Mouse (Mus musculus): ENCODE data around the gene 4930404H24Rik. TPM values are rescaled to one million over a fixed set of nuclear protein-coding genes. Genes with fewer than 3 reads are reported as not detected.

Gene 4930404H24Rik
- polyA plus RNA-seq, 1 experiment from 2014 or later, result not detected

DNA sequence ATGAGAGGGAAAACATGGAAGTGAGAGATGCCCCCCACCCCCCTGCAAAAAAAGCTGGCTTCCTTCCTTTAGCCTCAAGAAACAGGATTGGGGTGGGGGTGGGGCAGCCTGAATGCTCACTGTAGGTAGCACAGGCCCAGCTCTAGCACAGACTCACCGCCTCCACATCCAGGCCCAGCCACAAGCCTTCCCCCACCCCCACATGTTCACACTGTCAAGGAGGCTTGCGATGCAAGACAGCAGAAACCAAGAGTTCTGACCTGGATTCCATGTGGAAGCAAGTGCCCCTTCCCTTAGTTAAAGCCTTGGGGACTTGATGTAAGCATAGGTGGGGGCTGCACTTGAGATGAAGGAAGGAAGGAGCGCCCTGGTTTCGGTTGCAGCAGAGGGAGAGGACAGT is 22.8 kb upstream of the 4930404H24Rik start:
- Histone ChIP-seq H3K4me3 (ENCODE audit: low read depth, low read length) (no peak overlapping the region), H3K9ac (ENCODE audit: low read depth, low read length) (no peak overlapping the region), H3K9me3 (ENCODE audit: control insufficient read depth, low read length) (no peaks in the 10 kb centered on the region), H3K27me3 (ENCODE audit: control insufficient read depth, insufficient read depth, low read length) (no peaks in the 10 kb centered on the region), H3K4me2 (replicated peaks; ENCODE audit: low read depth, low read length) (no peak overlapping the region), H3K4me1 (replicated peaks; ENCODE audit: control insufficient read depth, insufficient read depth, low read length) (peaks cover 3% of the 10 kb centered on the region; the same call in 1 of the 2 replicates), H3K27ac (ENCODE audit: low read depth, low read length) (peak overlapping the region; percentile 55; the same call in 1 of the 2 replicates), H3K36me3 (ENCODE audit: control insufficient read depth, insufficient read depth, low read length) (no peaks in the 10 kb centered on the region)
- ATAC-seq (ENCODE audit: low FRiP score) (no peak), DNase-seq (ENCODE audit: low spot score) (peak; percentile 24)
- 39% methylated on average over 4 of the region's 4 CpGs for WGBS

DNA sequence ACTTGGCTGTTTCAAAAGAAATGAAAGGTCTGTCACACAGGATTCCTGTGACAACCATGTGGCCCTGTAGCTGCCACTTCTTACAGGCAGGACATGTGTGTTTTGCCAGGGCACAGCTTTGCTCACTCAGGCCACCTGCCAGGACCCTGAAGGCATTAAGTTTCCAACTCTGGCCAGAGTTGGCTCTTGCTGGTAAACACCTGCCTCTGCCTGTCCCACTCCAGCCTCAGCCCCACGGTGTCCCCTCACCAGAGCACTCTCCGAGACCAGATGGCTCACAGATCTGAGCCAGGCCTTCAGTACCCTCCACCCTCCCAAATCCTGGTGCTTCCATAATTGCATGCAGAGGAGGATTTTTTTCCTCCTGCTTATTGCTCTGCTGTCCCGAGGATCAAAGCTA is 21.6 kb upstream of the 4930404H24Rik start:
- H3K27me3 ChIP-seq (ENCODE audit: control insufficient read depth, insufficient read depth, low read length), result no peaks in the 10 kb centered on the region
- H3K4me2 ChIP-seq (replicated peaks; ENCODE audit: low read depth, low read length), result no peak overlapping the region
- H3K36me3 ChIP-seq (ENCODE audit: control insufficient read depth, insufficient read depth, low read length), result no peaks in the 10 kb centered on the region
- ATAC-seq (ENCODE audit: low FRiP score), result no peak
- no peaks in the 10 kb centered on the region for H3K9me3 ChIP-seq (ENCODE audit: control insufficient read depth, low read length)
- no peak overlapping the region for H3K9ac ChIP-seq (ENCODE audit: low read depth, low read length)
- H3K4me3 ChIP-seq (ENCODE audit: low read depth, low read length), result no peak overlapping the region
- no peak for DNase-seq (ENCODE audit: low spot score)
- H3K27ac ChIP-seq (ENCODE audit: low read depth, low read length), result no peak overlapping the region
- peaks cover 3% of the 10 kb centered on the region; the same call in 1 of the 2 replicates for H3K4me1 ChIP-seq (replicated peaks; ENCODE audit: control insufficient read depth, insufficient read depth, low read length)
- WGBS, result 50% methylated on average over 3 of the region's 3 CpGs

DNA sequence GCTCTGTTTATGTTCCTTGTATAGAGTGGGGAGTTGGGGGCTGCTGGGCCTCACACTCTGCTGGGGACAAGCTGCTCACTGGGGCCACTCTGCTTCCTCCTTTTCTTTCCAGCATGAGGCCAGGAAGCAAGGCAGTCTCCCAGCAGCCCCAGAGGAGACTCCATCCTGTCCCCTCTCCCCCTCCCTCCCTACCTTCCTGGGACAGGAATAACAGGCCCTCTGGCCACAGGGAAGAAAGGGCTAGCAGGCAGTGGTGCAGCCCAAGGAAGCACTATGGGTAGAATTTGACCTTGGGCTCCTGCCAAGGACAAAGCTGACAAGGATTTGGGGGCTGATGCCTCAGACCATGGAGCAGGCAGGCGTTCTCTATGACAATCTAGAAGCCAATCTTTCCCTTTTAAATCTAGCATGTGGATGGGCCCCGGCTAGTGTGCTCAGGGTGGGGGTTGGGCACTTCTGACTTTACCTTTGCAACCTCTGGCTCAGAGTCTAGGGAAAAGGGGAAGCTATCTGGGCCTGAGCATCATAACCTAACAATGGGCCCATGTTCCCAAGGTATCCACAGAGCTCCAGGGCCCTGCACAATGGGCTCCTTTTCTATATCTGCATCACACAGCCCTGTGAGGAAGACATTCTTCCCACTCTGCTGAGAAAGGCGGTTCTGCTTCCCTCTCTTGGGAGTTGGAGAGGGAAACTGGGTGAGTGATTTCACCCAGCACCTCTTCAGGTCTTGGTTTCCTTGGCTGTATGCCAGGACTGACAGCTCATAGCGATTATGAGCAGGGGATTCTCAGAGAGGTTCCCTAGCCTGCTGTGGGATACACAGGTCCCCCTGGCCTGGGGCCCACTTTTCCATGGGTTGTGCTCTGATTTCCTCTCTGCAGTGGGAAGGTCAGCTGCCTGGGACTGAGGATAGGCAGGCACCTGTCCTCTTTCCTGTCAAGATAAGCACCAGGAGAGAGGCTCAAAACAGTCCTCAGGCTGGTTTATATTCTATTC is 17.2 kb upstream of the 4930404H24Rik start:
- no peaks in the 10 kb centered on the region for H3K36me3 ChIP-seq (ENCODE audit: control insufficient read depth, insufficient read depth, low read length)
- ATAC-seq (ENCODE audit: low FRiP score), result no peak
- WGBS, result 49% methylated on average over 4 of the region's 4 CpGs
- no peaks in the 10 kb centered on the region; the same call in 1 of the 2 replicates for H3K4me1 ChIP-seq (replicated peaks; ENCODE audit: control insufficient read depth, insufficient read depth, low read length)
- no peaks in the 10 kb centered on the region for H3K9me3 ChIP-seq (ENCODE audit: control insufficient read depth, low read length)
- no peak overlapping the region for H3K27ac ChIP-seq (ENCODE audit: low read depth, low read length)
- H3K4me3 ChIP-seq (ENCODE audit: low read depth, low read length), result no peak overlapping the region
- no peak overlapping the region for H3K4me2 ChIP-seq (replicated peaks; ENCODE audit: low read depth, low read length)
- no peak for DNase-seq (ENCODE audit: low spot score)
- H3K9ac ChIP-seq (ENCODE audit: low read depth, low read length), result no peak overlapping the region
- no peaks in the 10 kb centered on the region for H3K27me3 ChIP-seq (ENCODE audit: control insufficient read depth, insufficient read depth, low read length)

DNA sequence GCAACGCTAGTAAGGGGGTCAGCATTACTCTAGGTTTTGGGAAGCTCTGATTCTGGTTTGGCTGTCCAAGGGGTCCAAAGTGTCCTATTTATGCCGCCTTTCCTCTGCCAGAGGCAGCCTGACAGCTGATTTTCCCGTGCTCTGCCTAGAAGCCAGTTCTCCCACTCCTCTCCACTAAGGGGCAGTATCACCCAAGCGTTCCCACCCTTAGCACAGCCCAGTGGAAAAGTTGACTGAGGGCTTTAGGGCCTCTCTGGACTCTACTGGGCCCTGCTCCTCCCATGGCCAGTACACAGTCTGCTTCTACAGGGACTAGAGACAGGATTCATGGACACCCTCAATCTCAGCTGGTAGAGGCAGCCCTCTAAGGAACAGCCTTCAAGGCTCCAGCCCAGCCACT is 14.0 kb upstream of the 4930404H24Rik start:
- peaks cover 6% of the 10 kb centered on the region for H3K4me1 ChIP-seq (replicated peaks; ENCODE audit: control insufficient read depth, insufficient read depth, low read length)

DNA sequence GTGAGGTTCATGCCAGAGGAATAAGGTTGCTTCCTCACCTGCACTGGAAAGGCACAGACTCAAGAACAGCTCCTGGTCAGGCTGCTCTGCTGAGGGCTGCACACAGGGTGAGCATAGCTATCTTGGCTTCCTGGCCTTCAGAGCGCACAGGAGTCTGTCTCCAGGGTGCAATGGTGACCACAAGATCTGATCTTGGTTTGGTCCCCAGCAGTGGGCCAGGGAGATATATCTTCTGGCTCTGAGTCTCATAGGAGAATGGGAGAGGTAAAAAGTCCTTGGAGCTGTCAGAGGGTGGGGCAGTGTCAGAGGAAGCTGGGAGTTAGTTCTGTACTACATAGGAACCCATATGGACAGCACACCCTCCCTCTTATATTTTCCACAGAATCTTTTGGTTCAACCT is 13.1 kb upstream of the 4930404H24Rik start:
- Histone ChIP-seq H3K27me3 (ENCODE audit: control insufficient read depth, insufficient read depth, low read length) (no peaks in the 10 kb centered on the region), H3K9me3 (ENCODE audit: control insufficient read depth, low read length) (no peaks in the 10 kb centered on the region), H3K4me3 (ENCODE audit: low read depth, low read length) (no peak overlapping the region), H3K4me1 (replicated peaks; ENCODE audit: control insufficient read depth, insufficient read depth, low read length) (peaks cover 9% of the 10 kb centered on the region), H3K36me3 (ENCODE audit: control insufficient read depth, insufficient read depth, low read length) (no peaks in the 10 kb centered on the region), H3K4me2 (replicated peaks; ENCODE audit: low read depth, low read length) (no peak overlapping the region), H3K9ac (ENCODE audit: low read depth, low read length) (no peak overlapping the region), H3K27ac (ENCODE audit: low read depth, low read length) (no peak overlapping the region)
- ATAC-seq (ENCODE audit: low FRiP score), result no peak
- 86% methylated on average over 1 of the region's 1 CpGs for WGBS
- no peak for DNase-seq (ENCODE audit: low spot score)

More for the DNA sequence above, 14.0 kb upstream of the 4930404H24Rik start:
- H3K27me3 ChIP-seq (ENCODE audit: control insufficient read depth, insufficient read depth, low read length), result no peaks in the 10 kb centered on the region
- no peak overlapping the region for H3K27ac ChIP-seq (ENCODE audit: low read depth, low read length)
- DNase-seq (ENCODE audit: low spot score) (peak; percentile 82), ATAC-seq (ENCODE audit: low FRiP score) (peak; percentile 65)
- no peaks in the 10 kb centered on the region for H3K36me3 ChIP-seq (ENCODE audit: control insufficient read depth, insufficient read depth, low read length)
- H3K4me3 ChIP-seq (ENCODE audit: low read depth, low read length), result no peak overlapping the region
- WGBS, result 10% methylated on average over 4 of the region's 4 CpGs
- no peak overlapping the region for H3K9ac ChIP-seq (ENCODE audit: low read depth, low read length)
- H3K9me3 ChIP-seq (ENCODE audit: control insufficient read depth, low read length), result no peaks in the 10 kb centered on the region
- no peak overlapping the region for H3K4me2 ChIP-seq (replicated peaks; ENCODE audit: low read depth, low read length)

DNA sequence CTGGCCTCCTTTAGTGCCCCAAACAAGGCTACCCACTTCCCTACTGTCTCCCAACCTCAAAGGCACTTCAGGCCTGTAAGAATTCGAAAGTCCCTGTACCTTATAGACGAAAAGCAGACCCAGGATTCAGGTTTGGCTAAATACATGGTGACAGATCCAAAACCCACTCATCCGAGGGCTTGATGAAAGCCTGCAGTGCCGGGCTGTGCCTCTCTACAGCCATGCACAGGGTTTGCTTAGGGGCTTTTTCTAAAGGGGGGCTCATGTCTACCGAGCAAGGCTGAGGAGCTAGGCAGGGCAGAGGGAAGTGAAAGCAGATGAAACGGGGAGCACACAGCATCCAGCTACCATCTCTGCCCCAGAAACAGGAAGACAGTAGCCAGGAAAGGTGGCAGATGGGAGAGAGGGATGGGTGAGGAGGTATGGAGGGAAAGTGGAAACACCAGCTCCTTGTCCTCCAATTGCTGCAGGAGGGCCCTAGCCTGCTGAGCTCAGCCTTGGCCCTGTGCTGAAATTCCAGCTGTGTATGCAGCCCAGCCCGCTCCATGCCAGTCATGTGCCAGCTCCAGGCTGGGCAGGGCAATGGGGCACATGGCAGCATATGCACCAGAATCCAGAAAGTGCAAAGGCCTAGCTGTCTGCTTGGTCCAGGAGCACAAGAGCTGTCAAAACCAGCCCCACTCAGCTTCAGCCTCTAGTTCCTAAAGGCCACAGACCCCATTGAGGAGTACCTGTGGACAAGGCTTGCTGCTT is 11.3 kb upstream of the 4930404H24Rik start:
- ATAC-seq (ENCODE audit: low FRiP score) (no peak), DNase-seq (ENCODE audit: low spot score) (no peak)
- 77% methylated on average over 7 of the region's 7 CpGs for WGBS
- Histone ChIP-seq H3K27me3 (ENCODE audit: control insufficient read depth, insufficient read depth, low read length) (no peaks in the 10 kb centered on the region), H3K4me1 (replicated peaks; ENCODE audit: control insufficient read depth, insufficient read depth, low read length) (peaks cover 9% of the 10 kb centered on the region), H3K36me3 (ENCODE audit: control insufficient read depth, insufficient read depth, low read length) (no peaks in the 10 kb centered on the region), H3K27ac (ENCODE audit: low read depth, low read length) (no peak overlapping the region), H3K9me3 (ENCODE audit: control insufficient read depth, low read length) (no peaks in the 10 kb centered on the region), H3K9ac (ENCODE audit: low read depth, low read length) (no peak overlapping the region), H3K4me3 (ENCODE audit: low read depth, low read length) (no peak overlapping the region), H3K4me2 (replicated peaks; ENCODE audit: low read depth, low read length) (no peak overlapping the region)

DNA sequence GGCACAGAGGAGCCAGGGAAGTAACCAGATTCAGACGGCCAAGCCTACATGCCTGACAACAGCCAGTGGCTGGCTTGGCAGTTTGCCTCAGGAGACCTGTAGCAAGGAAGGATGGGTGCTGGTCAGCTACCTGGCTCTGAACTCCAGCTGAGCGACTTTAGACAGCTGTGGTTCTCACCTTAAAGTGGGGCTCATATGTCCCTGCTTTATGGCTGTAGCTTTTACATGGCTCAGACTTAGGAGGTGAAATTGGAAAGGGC is 10.8 kb upstream of the 4930404H24Rik start:
- no peaks in the 10 kb centered on the region for H3K27me3 ChIP-seq (ENCODE audit: control insufficient read depth, insufficient read depth, low read length)
- H3K36me3 ChIP-seq (ENCODE audit: control insufficient read depth, insufficient read depth, low read length), result no peaks in the 10 kb centered on the region
- no peak overlapping the region for H3K4me3 ChIP-seq (ENCODE audit: low read depth, low read length)
- ATAC-seq (ENCODE audit: low FRiP score), result no peak
- no peak overlapping the region for H3K4me2 ChIP-seq (replicated peaks; ENCODE audit: low read depth, low read length)
- H3K9ac ChIP-seq (ENCODE audit: low read depth, low read length), result no peak overlapping the region
- 87% methylated on average over 2 of the region's 2 CpGs for WGBS
- H3K9me3 ChIP-seq (ENCODE audit: control insufficient read depth, low read length), result no peaks in the 10 kb centered on the region
- no peak overlapping the region for H3K27ac ChIP-seq (ENCODE audit: low read depth, low read length)
- DNase-seq (ENCODE audit: low spot score), result no peak
- H3K4me1 ChIP-seq (replicated peaks; ENCODE audit: control insufficient read depth, insufficient read depth, low read length), result peaks cover 9% of the 10 kb centered on the region

DNA sequence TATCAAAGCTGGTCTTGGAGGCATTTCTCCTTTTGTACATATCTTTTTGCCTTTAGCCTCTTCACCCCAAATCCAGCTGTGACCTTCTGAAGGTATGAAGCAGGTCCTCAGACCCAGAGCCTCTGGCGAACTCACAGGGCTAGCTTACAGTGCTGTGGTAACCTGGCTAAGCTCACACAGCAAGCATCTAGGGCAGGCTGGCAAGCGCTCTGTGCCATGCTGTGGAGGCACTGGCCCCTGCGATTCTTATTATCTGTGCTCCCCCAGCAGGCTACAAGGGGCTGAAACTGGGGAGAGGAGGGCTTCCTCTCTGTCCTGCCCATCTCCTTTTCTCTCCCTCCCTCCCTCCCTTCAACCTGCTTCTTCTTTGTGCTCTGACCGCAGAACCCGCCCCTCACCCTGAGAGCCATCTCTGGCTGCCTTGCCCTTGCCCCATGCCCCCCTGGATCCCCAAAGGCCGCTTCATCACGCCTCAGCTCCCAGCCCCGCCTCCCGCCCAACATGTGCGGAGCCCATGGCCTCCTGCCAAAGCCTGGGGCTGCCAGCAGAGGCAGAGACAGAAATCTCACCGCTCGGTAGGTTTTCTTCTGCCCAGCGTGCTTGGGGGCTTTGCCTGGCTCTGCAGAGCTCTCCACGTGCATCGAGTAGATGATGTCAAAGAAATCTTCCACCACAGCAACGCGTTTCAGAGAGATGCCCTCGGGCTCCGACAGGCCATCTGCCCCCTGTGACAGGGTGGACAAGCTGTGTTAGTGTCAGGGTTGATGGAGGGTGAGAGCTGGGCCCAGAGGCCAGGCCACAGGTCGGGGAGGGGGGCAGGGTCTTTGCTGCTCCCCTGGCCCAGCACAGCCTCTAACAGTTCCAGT is 9.2 kb upstream of the 4930404H24Rik start:
- Histone ChIP-seq H3K9ac (ENCODE audit: low read depth, low read length) (peak overlapping the region; percentile 4; the same call in 1 of the 2 replicates), H3K27ac (ENCODE audit: low read depth, low read length) (peak overlapping the region; percentile 49), H3K27me3 (ENCODE audit: control insufficient read depth, insufficient read depth, low read length) (no peaks in the 10 kb centered on the region), H3K4me1 (replicated peaks; ENCODE audit: control insufficient read depth, insufficient read depth, low read length) (peaks cover 9% of the 10 kb centered on the region), H3K36me3 (ENCODE audit: control insufficient read depth, insufficient read depth, low read length) (no peaks in the 10 kb centered on the region), H3K4me3 (ENCODE audit: low read depth, low read length) (no peak overlapping the region), H3K9me3 (ENCODE audit: control insufficient read depth, low read length) (no peaks in the 10 kb centered on the region), H3K4me2 (replicated peaks; ENCODE audit: low read depth, low read length) (peak overlapping the region; percentile 22; the same call in 1 of the 2 replicates)
- peak; percentile 71 for ATAC-seq (ENCODE audit: low FRiP score)
- peak; percentile 63 for DNase-seq (ENCODE audit: low spot score)
- WGBS, result 4% methylated on average over 18 of the region's 20 CpGs

All from hindbrain, embryonic 11.5 days (tissue).